Mouse (Mus musculus): ENCODE data around the gene Calm4. TPM values are rescaled to one million over a fixed set of nuclear protein-coding genes. Genes with fewer than 3 reads are reported as not detected.

Calm4 gene
- polyA plus RNA-seq, 1 experiment = not detected

DNA sequence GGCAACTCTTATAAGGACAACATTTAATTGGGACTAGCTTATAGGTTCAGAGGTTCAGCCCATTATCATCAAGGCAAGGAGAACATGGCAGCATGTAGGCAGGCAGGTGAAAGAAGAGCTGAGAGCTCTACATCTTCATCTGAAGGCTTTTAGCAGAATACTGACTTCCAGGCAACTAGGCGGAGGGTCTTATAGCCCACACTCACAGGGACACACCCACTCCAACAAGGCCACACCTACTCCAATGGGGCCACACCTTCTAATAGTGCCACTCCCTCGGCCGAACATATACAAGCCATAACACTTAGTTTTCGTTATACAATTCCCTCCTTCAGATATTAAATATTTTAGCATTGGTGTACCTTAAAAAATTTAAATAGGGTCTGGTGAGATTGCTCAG, 35.3 kb downstream of the Calm4 start:
- TF ChIP-seq CTCF (IDR thresholded peaks at IDR 0.05; ENCODE audit: extremely low read depth, insufficient read length, insufficient replicate concordance, low read depth, low read length) (no peak), POLR2A (IDR thresholded peaks at IDR 0.05; ENCODE audit: low read depth, low read length) (no peak)

DNA sequence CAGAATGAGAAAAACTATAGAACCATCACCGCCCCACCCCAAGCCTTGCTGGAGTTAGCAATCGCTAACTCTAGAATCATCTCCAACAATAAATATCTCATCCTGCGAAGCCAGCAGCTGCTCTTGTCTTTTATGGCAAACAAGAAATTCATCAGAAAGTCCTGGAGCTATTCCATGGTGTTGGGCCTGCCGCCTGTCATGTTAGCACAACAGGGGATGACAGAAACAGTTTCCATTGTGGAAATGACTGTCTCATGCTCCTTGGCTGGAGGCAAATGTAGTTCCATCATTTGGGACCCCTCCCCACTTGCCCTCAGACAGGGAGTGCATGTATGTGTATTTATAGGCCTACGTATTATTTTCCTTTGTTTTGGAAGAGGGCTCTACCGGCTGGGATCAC, 38.9 kb downstream of the Calm4 start:
- WGBS = 81% methylated on average over 6 of the region's 6 CpGs
- H3K4me1 ChIP-seq (ENCODE audit: control insufficient read depth, insufficient read depth, insufficient read length, low read length) = no peaks in the 10 kb centered on the region
- H3K4me3 ChIP-seq (ENCODE audit: low read depth, low read length) = no peak overlapping the region
- TF ChIP-seq POLR2A (IDR thresholded peaks at IDR 0.05; ENCODE audit: low read depth, low read length) (no peak), CTCF (IDR thresholded peaks at IDR 0.05; ENCODE audit: extremely low read depth, insufficient read length, insufficient replicate concordance, low read depth, low read length) (no peak)
- peaks cover 1% of the 10 kb centered on the region for H3K36me3 ChIP-seq (ENCODE audit: control insufficient read depth, insufficient read depth, low read length)
- no peaks in the 10 kb centered on the region for H3K27me3 ChIP-seq (ENCODE audit: control insufficient read depth, insufficient read depth, low read length)
- no peak overlapping the region for H3K27ac ChIP-seq (ENCODE audit: insufficient read depth, low read depth, low read length)

More for the DNA sequence above, 35.3 kb downstream of the Calm4 start:
- Histone ChIP-seq H3K27ac (ENCODE audit: insufficient read depth, low read depth, low read length) (no peak overlapping the region), H3K27me3 (ENCODE audit: control insufficient read depth, insufficient read depth, low read length) (no peaks in the 10 kb centered on the region), H3K36me3 (ENCODE audit: control insufficient read depth, insufficient read depth, low read length) (no peaks in the 10 kb centered on the region), H3K4me3 (ENCODE audit: low read depth, low read length) (no peak overlapping the region), H3K4me1 (ENCODE audit: control insufficient read depth, insufficient read depth, insufficient read length, low read length) (no peaks in the 10 kb centered on the region)
- 88% methylated on average over 4 of the region's 4 CpGs for WGBS

DNA sequence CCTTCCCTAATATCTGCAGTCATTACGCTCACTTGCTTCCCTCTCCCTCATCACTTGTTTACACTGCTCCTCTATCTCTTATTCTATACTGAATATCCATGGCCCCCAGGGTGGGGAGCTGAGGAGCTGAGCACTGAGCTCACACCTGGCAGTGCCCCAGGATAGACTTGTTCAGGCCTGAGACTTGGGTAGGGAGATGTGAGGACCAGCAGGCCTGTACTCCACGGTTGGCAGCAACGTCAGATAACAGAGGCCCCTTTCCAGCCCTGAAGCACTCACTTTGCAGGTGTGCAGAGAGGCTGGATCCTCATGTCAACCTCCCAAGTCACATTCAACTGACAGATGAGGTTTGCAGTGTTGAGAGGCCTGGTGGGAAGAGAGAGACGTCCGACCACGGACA, 39.6 kb downstream of the Calm4 start:
- 78% methylated on average over 6 of the region's 6 CpGs for WGBS

DNA sequence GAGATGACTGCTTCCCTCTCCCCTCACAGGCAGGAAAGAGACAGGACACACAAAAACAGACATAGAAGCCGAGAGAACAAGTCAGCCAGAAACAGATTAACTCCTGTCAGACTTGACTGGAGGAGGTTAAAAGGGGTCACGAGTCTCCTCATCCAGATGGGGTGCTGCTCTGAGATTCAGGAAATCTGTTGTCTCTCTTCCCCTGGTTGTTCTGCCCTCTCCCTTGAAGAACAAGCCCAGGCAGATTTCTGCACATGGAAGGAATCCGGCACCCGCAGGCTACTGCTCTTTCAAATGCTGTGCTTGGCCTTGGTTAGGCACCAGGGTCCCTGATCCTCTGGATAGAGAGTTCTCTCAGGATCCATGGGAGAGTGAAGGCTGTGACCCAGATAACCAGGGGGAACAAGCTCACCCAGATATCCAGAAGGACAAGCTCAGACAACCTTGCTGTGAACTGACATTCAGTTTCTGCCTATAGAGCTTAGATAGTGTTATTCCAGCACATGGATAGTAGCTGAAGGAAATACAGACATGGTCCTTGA, 40.2 kb downstream of the Calm4 start:
- H3K27ac ChIP-seq (ENCODE audit: insufficient read depth, low read depth, low read length) = no peak overlapping the region
- peaks cover 8% of the 10 kb centered on the region for H3K36me3 ChIP-seq (ENCODE audit: control insufficient read depth, insufficient read depth, low read length)
- H3K4me1 ChIP-seq (ENCODE audit: control insufficient read depth, insufficient read depth, insufficient read length, low read length) = no peaks in the 10 kb centered on the region
- TF ChIP-seq POLR2A (IDR thresholded peaks at IDR 0.05; ENCODE audit: low read depth, low read length) = no peak
- TF ChIP-seq CTCF (IDR thresholded peaks at IDR 0.05; ENCODE audit: extremely low read depth, insufficient read length, insufficient replicate concordance, low read depth, low read length) = no peak
- WGBS = 82% methylated on average over 4 of the region's 4 CpGs
- H3K27me3 ChIP-seq (ENCODE audit: control insufficient read depth, insufficient read depth, low read length) = no peaks in the 10 kb centered on the region
- H3K4me3 ChIP-seq (ENCODE audit: low read depth, low read length) = no peak overlapping the region

More for the DNA sequence above, 39.6 kb downstream of the Calm4 start:
- H3K36me3 ChIP-seq (ENCODE audit: control insufficient read depth, insufficient read depth, low read length) = peaks cover 8% of the 10 kb centered on the region
- no peaks in the 10 kb centered on the region for H3K27me3 ChIP-seq (ENCODE audit: control insufficient read depth, insufficient read depth, low read length)
- no peaks in the 10 kb centered on the region for H3K4me1 ChIP-seq (ENCODE audit: control insufficient read depth, insufficient read depth, insufficient read length, low read length)
- no peak overlapping the region for H3K27ac ChIP-seq (ENCODE audit: insufficient read depth, low read depth, low read length)
- TF ChIP-seq POLR2A (IDR thresholded peaks at IDR 0.05; ENCODE audit: low read depth, low read length) = no peak
- no peak for TF ChIP-seq CTCF (IDR thresholded peaks at IDR 0.05; ENCODE audit: extremely low read depth, insufficient read length, insufficient replicate concordance, low read depth, low read length)
- no peak overlapping the region for H3K4me3 ChIP-seq (ENCODE audit: low read depth, low read length)

DNA sequence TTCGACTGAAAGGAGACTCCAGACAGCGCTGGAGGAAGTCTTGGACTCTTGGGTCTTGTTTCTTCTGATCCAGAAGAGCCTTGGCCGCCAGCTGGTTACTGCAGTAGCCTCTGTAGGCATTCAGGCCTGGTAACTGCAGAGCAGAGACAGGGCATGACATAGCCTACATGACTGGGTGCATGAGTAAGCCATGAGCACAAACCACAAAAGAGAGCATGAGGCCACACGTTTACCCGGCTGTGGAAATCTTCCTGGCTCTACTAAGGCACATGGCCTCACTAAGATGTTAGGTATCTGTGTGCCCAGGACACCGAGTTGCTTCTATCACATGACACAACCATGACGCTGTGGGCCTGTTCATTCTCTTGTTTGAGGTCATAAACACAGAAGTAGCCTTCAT, 49.1 kb downstream of the Calm4 start:
- Histone ChIP-seq H3K4me3 (ENCODE audit: low read depth, low read length) (no peak overlapping the region), H3K4me1 (ENCODE audit: control insufficient read depth, insufficient read depth, insufficient read length, low read length) (peaks cover 2% of the 10 kb centered on the region; the same call in 1 of the 2 replicates), H3K27ac (ENCODE audit: insufficient read depth, low read depth, low read length) (no peak overlapping the region), H3K36me3 (ENCODE audit: control insufficient read depth, insufficient read depth, low read length) (peaks cover 60% of the 10 kb centered on the region), H3K27me3 (ENCODE audit: control insufficient read depth, insufficient read depth, low read length) (no peaks in the 10 kb centered on the region)
- 93% methylated on average over 7 of the region's 7 CpGs for WGBS
- TF ChIP-seq POLR2A (IDR thresholded peaks at IDR 0.05; ENCODE audit: low read depth, low read length) = no peak
- TF ChIP-seq CTCF (IDR thresholded peaks at IDR 0.05; ENCODE audit: extremely low read depth, insufficient read length, insufficient replicate concordance, low read depth, low read length) = no peak

Other genes with a start within 250 kb of the Calm4 start
- gene Fam208b, start 226.6 kb upstream of the Calm4 start, polyA plus RNA-seq (2012; rRNA removed) = 0.56 and 0.74 TPM in 2 replicates
- gene Asb13, start 203.7 kb upstream of the Calm4 start, polyA plus RNA-seq (2012; rRNA removed) = 6.7 and 15.9 TPM in 2 replicates
- gene Calml3, start 33.4 kb upstream of the Calm4 start, polyA plus RNA-seq (2012; rRNA removed) = not detected in 2 replicates
- not detected in 2 replicates for gene Calm5, start 16.4 kb downstream of the Calm4 start, polyA plus RNA-seq (2012; rRNA removed)
- gene Net1, start 80.5 kb downstream of the Calm4 start, polyA plus RNA-seq (2012; rRNA removed) = 16.8 and 64.6 TPM in 2 replicates
- 18.3 and 52.6 TPM in 2 replicates for gene Tubal3, start 80.5 kb downstream of the Calm4 start, polyA plus RNA-seq (2012; rRNA removed)
- 1.2 and 1.3 TPM in 2 replicates for gene Ucn3, start 107.6 kb downstream of the Calm4 start, polyA plus RNA-seq (2012; rRNA removed)
- gene Akr1c14, start 211.3 kb downstream of the Calm4 start, polyA plus RNA-seq (2012; rRNA removed) = 0.44 and 1.1 TPM in 2 replicates